Mouse (Mus musculus): Measurements from ENCODE around the gene Rbm17.

The Rbm17 gene

DNA sequence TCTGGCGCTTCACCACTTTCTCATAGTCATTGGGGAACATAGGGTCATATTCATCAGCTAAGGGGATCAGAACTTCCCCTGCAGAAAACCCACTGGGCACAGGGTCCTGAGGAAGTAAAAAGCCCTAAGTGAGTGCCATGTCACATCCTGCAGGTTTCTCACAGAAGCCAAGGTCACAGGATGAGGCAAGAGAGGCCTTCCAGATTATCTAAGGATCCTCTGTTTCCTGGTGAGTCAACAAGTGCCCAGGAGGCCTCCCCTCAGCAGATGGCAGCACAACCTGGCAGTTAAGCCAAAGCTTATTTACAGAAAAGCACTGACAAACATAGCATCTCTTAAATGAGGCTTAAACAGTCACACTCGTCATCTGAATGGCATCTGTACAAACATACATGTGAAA is 7.3 kb downstream of the Rbm17 start:
- no peak for DNase-seq (ENCODE audit: low spot score)

DNA sequence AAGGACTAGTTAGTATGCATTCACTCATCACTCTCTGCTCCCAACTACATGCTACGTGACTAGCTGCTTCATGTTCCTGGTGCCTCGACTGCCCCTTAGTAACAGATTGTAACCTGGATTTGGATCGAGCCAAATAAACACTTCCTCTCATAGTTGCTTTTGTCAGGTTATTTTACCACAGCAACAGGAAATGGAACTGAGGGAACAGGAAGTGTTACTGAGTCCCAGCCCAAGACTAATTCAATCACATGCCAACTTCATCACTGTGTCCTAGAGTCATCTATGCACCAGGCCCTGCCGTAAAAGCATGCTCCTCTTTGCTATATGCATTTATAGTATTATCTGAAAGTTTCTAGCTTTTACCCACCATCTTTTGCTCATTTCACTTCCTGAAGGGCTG is 16.0 kb downstream of the Rbm17 start:
- no peak for DNase-seq (ENCODE audit: low spot score)

DNA sequence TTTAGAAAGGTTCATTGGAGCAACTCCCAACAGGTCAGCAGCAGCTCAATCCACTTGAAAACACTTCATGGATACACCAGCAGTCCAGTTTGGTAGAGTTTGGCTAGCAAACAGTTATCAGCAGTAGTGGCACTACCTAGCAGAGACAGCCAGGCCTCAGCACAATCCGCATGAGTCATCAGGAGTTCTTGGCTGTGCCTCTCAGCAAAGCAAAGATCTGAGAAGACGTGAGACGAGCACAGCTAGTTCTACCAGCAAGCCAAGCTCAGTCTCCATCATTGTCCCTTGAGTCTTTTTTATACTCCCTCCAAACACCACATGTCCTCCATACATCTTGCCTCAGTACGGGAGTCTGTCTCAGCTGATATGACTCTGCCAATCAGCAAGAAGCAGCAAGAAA is 24.6 kb downstream of the Rbm17 start:
- no peak for DNase-seq (ENCODE audit: low spot score)

DNA sequence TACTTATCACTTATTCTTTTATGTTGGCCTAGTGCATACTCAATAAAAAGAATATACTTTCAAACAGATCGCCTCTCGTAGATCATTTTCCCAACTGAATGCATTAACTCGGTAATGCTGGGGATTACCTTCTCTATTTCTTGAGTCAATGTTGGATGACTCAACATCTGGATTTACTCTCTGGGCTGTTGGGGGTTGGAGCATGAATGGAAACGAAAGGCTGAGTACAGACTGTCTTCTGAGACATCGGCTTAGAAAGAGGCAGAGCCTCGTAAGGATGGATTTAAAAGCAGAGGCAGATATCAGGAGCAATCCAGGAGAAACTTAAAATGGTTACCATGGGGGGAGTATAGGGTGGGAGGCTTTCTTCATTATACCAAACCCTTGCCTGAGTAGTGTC is 25.8 kb downstream of the Rbm17 start:
- no peak for DNase-seq (ENCODE audit: low spot score)

DNA sequence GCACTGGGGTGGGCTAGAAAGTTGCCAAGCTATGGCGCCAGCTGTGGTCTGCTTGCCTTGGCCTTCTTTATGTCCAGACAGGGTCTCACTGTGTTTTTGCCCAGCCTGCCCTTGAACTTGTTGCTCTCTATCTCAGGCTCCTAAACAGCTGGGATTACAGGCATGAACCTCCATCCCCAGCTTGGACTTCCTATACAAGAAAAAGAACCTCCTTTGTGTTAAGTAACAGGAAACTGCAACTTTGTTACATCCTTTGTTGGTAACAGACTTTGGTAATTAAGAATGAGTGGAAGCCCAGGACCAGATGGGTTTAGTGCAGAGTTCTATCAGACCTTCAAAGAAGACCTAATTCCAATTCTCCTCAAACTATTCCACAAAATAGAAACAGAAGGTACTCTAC is 30.3 kb downstream of the Rbm17 start:
- no peak for DNase-seq (ENCODE audit: low spot score)

DNA sequence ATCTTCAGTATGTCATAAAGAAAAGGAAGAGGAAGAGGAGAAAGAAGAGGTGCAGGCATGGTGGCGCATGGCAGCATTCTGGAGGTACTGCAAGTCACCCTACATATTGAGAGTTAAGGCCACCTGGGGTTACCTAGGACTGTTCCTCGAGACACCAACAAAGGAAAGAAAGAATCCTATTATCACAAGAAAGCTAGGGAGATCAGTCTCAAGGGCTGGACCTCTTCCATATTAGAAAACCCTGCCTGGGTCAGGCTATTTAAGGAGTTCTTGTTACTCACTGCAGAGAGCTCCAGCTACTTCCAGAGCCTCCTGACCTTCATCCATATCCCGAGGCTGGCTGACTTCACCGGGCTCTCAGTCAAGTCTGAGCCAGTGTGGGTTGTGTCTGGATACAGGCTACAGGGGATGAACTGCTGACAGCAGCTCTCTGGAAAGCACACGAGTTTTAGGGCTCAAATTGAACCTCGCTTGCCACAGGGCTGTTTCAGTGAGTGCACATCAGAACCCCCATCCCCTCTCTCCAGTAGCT is 32.9 kb downstream of the Rbm17 start:
- DNase-seq (ENCODE audit: low spot score): no peak

DNA sequence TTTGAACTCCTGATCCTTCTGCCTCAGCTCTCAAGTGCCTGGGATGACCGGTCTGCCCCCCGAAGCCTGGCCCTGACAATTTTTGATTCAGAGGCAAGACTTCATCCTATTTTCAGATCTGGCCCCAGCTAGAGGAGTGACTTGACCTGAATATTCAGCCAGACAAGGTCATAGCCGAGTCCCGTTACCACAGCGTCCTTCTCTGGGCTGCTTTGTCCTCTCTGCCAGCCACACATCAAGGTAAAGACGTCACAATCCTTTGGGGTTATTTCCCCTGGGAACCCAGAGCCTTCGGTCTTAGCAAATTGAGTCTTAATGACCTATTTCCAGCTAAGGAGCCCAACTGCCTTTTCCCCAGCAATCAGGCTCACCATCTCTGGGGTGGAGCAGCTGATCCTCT is 35.5 kb downstream of the Rbm17 start:
- DNase-seq (ENCODE audit: low spot score): no peak

DNA sequence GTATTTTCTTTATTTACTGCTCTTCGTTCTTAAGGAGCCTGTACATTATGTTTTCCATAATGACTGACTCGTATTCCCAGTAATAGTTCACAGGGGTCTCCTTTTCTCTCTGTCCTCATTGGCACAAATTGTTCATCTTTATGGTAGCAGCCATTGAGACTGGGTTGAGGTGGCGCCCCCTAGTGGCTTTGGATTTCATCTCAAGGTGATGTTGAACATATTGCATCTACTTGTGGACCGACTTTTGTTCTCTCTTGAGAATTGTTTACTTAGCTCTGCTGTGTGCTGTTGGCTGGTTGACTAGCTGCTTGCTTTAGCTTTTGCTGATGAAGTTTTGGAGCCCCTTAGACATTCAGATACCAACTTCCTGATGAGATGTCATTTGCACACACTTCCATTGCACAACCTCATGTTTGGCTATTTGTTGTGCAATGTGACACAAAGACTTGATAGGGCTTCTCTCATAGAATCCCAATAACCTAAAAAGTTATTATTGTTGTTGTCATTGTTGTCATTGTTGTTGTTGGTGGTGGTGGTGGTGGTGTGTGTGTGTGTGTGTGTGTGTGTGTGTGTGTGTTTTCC is 36.1 kb downstream of the Rbm17 start:
- peak; percentile 46 for DNase-seq (ENCODE audit: low spot score)

DNA sequence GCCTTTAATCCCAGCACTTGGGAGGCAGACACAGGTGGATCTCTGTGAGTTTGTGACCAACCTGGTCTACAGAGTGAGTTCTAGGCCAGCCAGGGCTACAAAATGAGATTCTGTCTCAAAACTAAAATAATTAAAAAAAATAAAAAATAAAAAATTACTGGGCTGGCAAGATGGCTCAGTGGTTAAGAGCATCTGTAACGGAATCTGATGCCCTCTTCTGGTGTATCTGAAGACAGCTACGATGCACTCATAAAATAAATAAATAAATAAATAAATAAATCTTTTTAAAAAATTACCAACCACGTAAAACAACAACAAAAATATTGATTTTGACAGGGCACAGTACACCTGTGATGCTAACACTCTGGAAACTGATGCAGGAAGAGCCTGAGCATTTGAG is 37.1 kb downstream of the Rbm17 start:
- DNase-seq (ENCODE audit: low spot score): no peak

DNA sequence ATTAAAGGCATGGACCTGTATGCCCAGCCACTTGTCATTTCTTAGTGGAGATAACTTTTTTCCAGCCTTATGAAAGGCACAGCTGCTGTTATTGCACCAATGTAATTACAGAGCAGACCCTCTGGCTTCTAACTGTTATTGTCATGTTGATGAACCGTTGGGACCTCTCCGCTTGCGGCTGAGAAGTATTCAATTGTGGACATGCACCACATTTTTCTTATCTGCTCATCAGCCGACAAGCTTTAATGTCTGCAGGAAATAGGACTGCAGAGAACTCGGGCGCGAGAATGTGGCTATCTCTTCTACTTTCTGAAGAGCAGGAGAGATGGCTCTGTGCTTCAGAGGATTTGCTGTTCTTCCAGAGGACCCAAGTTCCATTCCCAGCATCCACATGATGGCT is 37.7 kb downstream of the Rbm17 start:
- DNase-seq (ENCODE audit: low spot score): no peak

DNA sequence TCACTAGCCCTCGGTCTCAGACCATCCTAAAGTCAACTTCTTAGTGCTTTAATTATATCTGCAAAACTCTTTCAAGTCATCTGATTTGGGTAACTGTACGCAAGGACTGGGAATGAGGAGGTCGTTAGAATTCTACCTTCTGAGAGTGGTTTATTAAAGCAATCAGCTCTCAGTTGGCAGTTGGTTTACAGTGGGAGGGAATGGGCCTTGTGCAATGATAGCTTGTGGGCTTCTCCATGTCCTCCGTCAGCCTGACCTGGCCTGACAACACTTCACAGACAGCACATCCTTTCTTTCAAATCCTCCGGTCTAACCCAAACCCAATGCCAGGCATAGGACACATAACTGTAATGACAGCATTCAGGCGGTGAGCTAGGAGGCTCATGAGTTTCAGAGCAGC is 39.2 kb downstream of the Rbm17 start:
- DNase-seq (ENCODE audit: low spot score): no peak

DNA sequence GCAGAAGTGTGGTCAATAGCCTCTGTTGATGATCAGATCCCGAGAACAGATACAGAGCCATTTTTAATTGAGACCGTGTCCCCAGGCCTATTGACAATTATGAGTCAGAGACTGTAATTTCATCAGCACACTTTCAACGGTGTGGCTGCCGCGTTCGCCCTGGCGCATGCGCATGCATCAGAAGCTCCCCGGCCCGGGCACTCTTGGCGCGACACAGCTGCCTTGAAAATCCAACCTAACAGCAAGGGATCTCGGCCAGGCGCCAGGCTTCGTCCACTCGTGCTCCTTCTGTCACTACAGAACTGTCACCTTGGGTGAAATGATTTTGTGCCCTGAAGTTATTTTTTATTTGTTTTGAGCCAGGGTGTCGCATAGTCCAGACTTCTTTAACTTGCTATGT is 40.7 kb downstream of the Rbm17 start:
- no peak for DNase-seq (ENCODE audit: low spot score)

DNA sequence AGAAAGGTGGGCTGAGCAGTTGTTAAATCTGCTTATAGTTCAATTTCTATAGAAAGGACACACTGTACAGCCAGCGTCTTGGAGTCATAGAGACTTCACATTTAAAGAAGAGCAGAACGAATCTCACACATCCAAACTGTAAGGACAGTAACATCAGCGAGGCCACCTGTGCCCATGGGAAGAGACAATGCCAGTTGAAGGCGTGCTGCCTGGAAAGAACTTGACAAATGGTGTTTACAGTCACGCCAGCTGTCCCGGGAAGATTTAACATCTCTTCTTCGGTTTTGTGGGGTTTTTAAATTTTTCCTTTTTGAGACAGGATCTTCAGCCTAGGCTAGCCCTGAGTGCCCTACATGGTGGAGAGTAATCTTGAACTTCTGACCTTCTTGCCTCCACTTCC is 45.3 kb downstream of the Rbm17 start:
- DNase-seq (ENCODE audit: low spot score): no peak

DNA sequence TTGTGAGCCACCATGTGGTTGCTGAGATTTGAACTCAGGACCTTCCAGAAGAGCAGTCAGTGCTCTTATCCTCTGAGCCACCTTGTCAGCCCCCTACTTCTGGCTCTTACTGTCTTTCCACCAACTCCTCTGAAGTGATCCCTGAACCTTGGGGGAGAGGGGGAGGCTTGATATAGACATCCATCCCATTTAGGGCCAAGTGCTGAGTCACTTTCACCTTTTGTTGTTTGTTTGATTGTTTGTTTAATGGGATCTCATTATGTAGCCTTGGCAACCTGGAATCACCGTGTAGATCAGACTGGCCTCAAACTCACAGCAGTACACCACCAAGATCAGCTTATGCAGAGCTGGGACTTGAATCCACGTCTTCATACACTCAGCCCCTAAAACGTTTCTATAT is 46.7 kb downstream of the Rbm17 start:
- DNase-seq (ENCODE audit: low spot score): no peak

DNA sequence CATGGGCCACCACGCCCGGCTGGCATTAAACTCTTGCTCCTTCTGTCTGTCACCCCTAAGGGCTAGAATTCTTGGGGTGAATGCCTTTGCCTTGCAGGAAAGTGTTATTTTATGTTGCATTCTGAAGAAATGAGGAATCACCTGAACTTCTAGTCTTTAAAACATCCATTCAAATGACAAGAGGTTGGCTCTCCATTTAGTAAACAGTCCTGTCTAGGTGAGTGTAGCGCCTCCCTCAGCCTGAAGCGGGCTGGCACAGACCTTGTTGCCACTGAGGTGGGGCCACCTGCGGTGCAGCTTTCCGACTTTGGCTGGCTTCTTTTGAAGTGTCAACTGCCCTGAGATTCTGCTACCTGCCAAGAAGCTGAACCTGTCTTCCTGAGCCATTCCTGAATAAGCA is 48.6 kb downstream of the Rbm17 start:
- DNase-seq (ENCODE audit: low spot score): no peak

DNA sequence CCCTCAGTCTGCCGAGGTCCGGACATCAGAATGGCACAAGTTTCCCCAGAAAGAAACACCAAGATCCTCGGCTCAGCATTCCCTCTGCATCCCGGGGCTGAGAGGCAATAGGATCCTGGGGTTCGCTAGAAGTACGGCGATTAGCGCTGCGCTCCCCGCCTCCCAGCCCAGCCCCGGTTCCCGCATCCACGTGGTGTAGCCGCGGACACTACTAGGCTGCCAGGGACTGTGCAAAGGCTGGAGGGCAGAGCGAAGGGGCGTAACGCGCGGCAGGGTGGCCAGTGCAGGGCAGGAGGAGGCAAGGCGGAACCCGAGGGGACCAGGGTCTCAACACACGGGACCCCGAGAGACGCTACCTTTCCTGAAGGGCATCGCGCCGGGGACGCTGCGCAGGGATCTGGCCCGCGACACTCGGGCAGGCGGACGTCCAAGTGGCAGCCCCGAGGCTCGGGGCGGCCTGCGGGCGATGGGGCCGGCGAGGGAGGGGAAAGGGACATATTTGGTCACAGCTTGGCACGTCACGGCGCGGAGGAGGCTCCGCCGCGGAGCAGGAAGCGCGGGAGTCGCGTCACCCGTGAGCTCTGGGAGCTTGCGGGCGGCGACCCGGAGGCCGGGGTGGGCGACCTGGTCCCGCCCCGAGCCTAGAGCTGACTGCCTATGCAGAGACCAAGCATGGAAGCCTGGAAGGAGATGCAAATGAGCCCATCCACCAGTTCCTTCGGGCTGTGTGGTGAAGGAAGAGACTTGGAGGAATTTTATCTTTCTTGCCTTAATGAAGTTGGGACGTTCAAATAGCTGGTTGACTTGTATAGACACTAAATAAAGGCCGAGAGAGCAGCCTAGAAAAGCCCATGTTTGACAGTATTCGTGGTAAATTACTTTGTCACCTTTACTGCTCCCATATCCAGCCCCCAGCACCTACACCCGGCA is 50.2 kb downstream of the Rbm17 start, which contains the start of gene Pfkfb3:
Gene Pfkfb3, minus strand, starts transcription at position 607 of the 930 bp plus-strand sequence.
- peak; percentile 64 for DNase-seq (ENCODE audit: low spot score)

DNA sequence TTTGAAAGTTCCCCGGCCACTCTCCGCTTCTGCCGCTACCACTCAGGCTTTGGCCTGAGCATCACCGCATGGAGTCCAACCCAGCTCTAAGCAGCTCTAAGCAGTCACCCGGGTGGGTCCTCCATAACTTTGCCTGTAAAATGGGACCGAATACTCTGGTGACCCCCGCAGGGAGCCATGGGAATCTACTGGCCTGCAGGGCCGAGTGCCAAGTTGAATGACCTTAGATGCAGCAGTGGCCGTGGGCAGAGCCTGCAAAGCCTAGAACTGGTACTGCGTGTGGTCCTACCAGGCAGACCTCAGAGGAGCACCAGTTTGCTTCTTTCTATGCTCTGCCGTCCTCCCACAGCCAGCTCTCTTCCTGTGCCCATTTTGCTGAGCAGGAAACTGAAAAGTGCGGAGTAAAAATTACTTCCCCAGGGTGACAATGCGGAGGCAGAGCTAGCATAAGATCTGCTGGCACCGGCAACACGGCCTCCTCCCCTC is 50.9 kb downstream of the Rbm17 start:
- DNase-seq (ENCODE audit: low spot score): peak; percentile 37

DNA sequence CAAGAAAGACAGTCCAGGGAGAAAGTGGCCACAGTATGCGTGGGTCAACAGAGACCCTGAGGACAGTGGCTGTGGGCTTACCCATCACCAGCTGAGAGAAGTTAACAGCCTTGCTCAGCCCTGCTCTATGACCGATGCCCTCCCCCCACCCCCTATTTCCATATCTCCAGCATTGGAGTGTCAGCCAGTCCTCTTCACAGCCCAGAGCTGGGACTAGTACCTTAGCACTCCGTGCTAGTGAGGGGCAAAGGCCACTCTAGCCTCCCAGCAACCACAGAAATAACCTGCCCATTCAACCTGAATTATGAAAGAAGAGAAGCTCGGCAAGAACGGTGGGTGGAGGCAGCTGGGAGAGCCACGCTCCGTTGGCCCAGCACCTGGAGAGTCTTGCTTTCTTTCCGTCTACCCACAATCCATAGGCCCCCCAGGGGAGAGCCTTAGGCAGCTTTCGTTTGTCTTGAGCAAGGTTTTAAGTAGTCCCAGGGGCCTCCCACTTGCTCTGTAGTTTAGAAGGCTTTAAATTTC is 51.6 kb downstream of the Rbm17 start:
- no peak for DNase-seq (ENCODE audit: low spot score)

DNA sequence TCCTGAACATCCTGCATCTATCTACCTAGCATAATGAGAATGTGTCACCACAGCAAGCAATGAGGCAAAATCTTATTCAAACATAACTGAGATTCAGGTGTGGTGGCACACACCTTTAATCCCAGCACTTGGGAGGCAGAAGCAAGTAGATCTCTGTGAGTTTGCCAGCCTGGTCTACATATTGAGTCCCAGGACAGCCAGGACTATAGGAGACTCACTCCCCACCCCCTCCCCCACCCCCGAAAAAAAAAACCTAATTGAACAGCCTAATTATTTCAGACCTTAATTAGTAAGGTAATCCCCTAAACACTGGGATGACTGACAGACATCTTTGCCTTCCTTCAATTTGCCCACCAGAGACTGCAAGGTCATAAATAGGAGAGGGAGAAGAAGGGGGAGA is 52.2 kb downstream of the Rbm17 start:
- DNase-seq (ENCODE audit: low spot score): no peak

DNA sequence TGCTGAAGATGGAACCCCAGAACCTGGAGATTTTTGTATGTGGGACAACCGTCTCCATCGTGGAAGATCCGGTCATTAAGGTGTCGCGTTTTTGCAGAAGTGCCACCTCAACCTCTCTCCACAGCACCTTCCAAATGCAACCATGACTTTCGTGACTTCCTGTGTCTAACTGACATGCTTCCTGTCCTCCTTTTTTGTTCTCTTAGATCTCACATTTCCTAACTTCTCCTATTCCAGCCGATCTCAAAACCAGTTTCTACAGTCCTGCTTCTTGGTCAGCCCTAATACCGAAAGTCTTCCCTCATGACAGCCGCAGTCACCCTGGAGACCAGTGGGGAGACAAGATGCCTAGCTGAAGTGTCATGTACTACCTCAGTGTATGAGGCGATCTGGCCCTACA is 55.4 kb downstream of the Rbm17 start:
- DNase-seq (ENCODE audit: low spot score): no peak

DNA sequence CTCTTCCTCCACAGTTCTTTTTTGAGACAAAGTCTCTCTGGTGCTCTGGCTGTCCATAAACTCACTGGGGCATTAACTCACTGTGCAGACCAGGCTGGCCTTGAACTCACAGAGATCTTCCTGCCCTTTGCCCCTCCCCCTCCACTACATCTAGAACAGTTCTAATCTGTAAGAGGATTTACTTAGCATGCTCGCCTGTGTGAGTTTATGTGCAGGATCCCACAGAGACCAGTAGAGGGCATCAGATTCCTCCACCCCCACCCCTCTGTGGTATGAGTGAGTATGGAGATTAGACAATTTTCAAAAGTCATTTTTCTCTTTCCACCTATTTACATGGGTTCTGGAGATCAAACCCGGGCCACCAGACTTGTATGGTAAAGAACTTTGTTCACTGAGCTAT is 56.3 kb downstream of the Rbm17 start:
- peak; percentile 35 for DNase-seq (ENCODE audit: low spot score)

DNA sequence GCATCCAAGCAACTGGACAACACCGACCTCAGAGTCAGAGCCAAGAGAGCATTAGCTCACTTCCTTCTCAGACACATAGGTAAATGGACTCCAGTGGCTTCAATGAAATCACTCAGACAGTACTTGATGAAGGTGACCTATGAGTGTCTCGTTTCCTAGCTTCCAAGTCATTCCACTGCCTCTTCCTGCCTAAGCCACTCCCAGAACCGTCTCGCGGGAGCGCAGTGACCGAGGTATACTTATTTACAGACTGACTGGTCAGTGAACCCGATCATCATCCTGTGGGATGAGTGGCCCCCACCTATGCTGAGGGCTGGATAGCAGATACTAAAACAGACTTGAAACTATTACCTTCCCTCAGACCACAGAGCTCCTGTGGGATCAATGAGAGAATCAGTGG is 57.9 kb downstream of the Rbm17 start:
- no peak for DNase-seq (ENCODE audit: low spot score)

DNA sequence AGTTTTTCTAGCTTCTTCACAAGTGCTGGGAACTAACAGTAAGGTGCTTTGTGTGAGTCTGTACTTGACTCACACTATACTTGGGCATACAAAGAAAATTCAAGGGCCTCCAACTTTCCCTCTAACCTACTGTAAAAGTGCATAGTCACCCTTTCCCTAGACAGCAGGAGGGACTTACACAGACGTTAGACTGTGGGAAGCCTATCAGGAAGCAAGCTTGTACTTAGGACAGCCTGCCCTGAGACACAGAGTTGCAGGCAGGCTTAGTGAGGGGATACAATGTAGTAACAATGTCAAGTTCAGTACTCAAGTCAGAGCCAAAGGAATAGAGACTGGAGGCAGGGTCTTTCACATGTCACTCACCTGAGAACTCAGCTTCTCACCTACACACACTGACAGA is 58.6 kb downstream of the Rbm17 start:
- no peak for DNase-seq (ENCODE audit: low spot score)

All from embryo, embryonic 10.5 days (tissue).